Mouse (Mus musculus) T-helper 2 cell (primary cell): Measurements from ENCODE around the gene Cd164l2.

Source experiments
- in situ Hi-C: fragments of 300-600 bp; cut with MboI, MseI; formaldehyde crosslinking; loops from one replicate; pipeline ENCODE4 v1.15.1; 2025; ENCODE audit warnings: high pct_unique_total_duplicates

The Cd164l2 gene

GRCm38 (mm10) chr4:133194482-133194881, 17.4 kb upstream of the Cd164l2 start:
- in situ Hi-C loops = no loop called here

- in situ Hi-C loops = no loop called here
These were observed 16.9 kb upstream of the Cd164l2 start for GRCm38 (mm10) chr4:133195014-133195413.

- in situ Hi-C loops = no loop called here
These were observed 15.8 kb upstream of the Cd164l2 start for GRCm38 (mm10) chr4:133196136-133196535.

- in situ Hi-C loops = no loop called here
These were observed 15.1 kb upstream of the Cd164l2 start for GRCm38 (mm10) chr4:133196852-133197251.

- in situ Hi-C loops = no loop called here
These were observed 14.6 kb upstream of the Cd164l2 start for GRCm38 (mm10) chr4:133197355-133197754.

- in situ Hi-C loops = no loop called here
These were observed 14.1 kb upstream of the Cd164l2 start for GRCm38 (mm10) chr4:133197801-133198286.

GRCm38 (mm10) chr4:133198337-133199180, 13.4 kb upstream of the Cd164l2 start:
- in situ Hi-C loops = no loop called here

- in situ Hi-C loops = no loop called here
These were observed 12.2 kb upstream of the Cd164l2 start for GRCm38 (mm10) chr4:133199743-133200142.

GRCm38 (mm10) chr4:133200343-133200742, 11.6 kb upstream of the Cd164l2 start:
- in situ Hi-C loops = no loop called here

- in situ Hi-C loops = no loop called here
These were observed 10.7 kb upstream of the Cd164l2 start for GRCm38 (mm10) chr4:133201006-133201771.

- in situ Hi-C loops = no loop called here
These were observed 9.7 kb upstream of the Cd164l2 start for GRCm38 (mm10) chr4:133202254-133202653.

- in situ Hi-C loops = no loop called here
These were observed 8.3 kb upstream of the Cd164l2 start for GRCm38 (mm10) chr4:133203591-133203990.

GRCm38 (mm10) chr4:133204379-133204778, 7.6 kb upstream of the Cd164l2 start:
- in situ Hi-C loops = no loop called here

GRCm38 (mm10) chr4:133209366-133209765, 2.6 kb upstream of the Cd164l2 start:
- in situ Hi-C loops = no loop called here

- in situ Hi-C loops = loop anchor here (5.0 kb wide), 1 partner anchor 87 kb away; no protein-coding TSS in a partner anchor
These were observed 1.7 kb upstream of the Cd164l2 start for GRCm38 (mm10) chr4:133210023-133210787.

- in situ Hi-C loops = loop anchor here (5.0 kb wide), 1 partner anchor 86 kb away; no protein-coding TSS in a partner anchor
These were observed 1.0 kb upstream of the Cd164l2 start for GRCm38 (mm10) chr4:133210788-133211390.

- in situ Hi-C loops = loop anchor here (5.0 kb wide), 1 partner anchor 85 kb away; no protein-coding TSS in a partner anchor
These were observed 784 bp downstream of the Cd164l2 start for GRCm38 (mm10) chr4:133212562-133213267.

- in situ Hi-C loops = loop anchor here (5.0 kb wide), 1 partner anchor 84 kb away; no protein-coding TSS in a partner anchor
These were observed 1.3 kb downstream of the Cd164l2 start for GRCm38 (mm10) chr4:133213268-133213590.

- in situ Hi-C loops = loop anchor here (5.0 kb wide), 1 partner anchor 84 kb away; no protein-coding TSS in a partner anchor
These were observed 1.7 kb downstream of the Cd164l2 start for GRCm38 (mm10) chr4:133213661-133214060.

- in situ Hi-C loops = no loop called here
These were observed 5.7 kb downstream of the Cd164l2 start for GRCm38 (mm10) chr4:133217641-133218040.
